Mouse (Mus musculus): Measurements from ENCODE around the gene Naga.

DNA sequence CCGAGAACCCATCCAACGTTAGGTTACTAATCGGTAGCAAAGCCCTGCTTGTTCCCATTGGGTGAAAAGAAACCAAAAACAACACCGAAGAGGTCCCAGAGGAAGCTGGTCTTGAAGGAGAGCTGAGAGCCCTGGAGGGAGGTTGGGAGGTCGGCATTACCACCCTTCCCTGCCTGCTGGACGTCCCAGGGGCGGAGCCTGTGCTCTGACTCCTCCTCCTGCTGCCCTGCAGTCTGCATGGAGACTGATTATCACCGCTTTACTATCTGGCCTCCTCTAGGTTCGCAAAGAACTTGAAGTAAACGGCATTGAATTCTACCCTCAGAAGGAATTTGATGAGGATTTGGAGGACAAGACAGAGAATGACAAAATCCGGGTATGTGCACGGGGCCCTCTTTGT lies 52.6 kb downstream of the Naga start:
- TF ChIP-seq NELFE (IDR thresholded peaks at IDR 0.05; ENCODE audit: low read depth, low read length) (no peak), KAT2A (IDR thresholded peaks at IDR 0.05; ENCODE audit: insufficient replicate concordance, low read length) (no peak)
